Mouse (Mus musculus) erythroid progenitor cell, adult 5-6 weeks (primary cell): ENCODE results near the gene Cxcl2. TPM values are rescaled to one million over a fixed set of nuclear protein-coding genes. Genes with fewer than 3 reads are reported as not detected.

Experiments used
- total RNA-seq, 2 experiments: library from RNA; stranded (forward) in 1 of 2; stranded (reverse) in 1 of 2; fragments of 150-400 nt in 1 of 2; fragments of 186-747, 209-891 nt in 1 of 2; gene quantifications; 2 replicates each; pipeline versions ENCODE4 v1.2.3 to v1.2.4; 2015 to 2017; ENCODE audit warnings: low replicate concordance in 2 of 2

Cxcl2 gene
- total RNA-seq, 2 experiments from 2014 or later, result 1.1 to 2.9 TPM

Other genes with a start within 250 kb of the Cxcl2 start
- gene Cxcl5, start 144.5 kb upstream of the Cxcl2 start, total RNA-seq (2015; ENCODE audit: low replicate concordance), result not detected in 2 replicates
- gene Cxcl5, start 144.5 kb upstream of the Cxcl2 start, total RNA-seq (2017; ENCODE audit: low replicate concordance), result not detected in 2 replicates
- gene Ppbp, start 135.4 kb upstream of the Cxcl2 start, total RNA-seq (2015; ENCODE audit: low replicate concordance), result 2.5 and 4.7 TPM in 2 replicates
- 0.64 and 7.8 TPM in 2 replicates for gene Ppbp, start 135.4 kb upstream of the Cxcl2 start, total RNA-seq (2017; ENCODE audit: low replicate concordance)
- 12.6 and 63.4 TPM in 2 replicates for gene Pf4, start 131.4 kb upstream of the Cxcl2 start, total RNA-seq (2015; ENCODE audit: low replicate concordance)
- 3.0 and 5.3 TPM in 2 replicates for gene Pf4, start 131.4 kb upstream of the Cxcl2 start, total RNA-seq (2017; ENCODE audit: low replicate concordance)
- gene Cxcl3, start 117.8 kb upstream of the Cxcl2 start, total RNA-seq (2015; ENCODE audit: low replicate concordance), result not detected in 2 replicates
- gene Cxcl3, start 117.8 kb upstream of the Cxcl2 start, total RNA-seq (2017; ENCODE audit: low replicate concordance), result not detected in 2 replicates
- gene Cxcl15, start 109.3 kb upstream of the Cxcl2 start, total RNA-seq (2015; ENCODE audit: low replicate concordance), result not detected in 2 replicates
- gene Cxcl15, start 109.3 kb upstream of the Cxcl2 start, total RNA-seq (2017; ENCODE audit: low replicate concordance), result not detected in 2 replicates
- not detected in 2 replicates for gene Cxcl1, start 12.6 kb upstream of the Cxcl2 start, total RNA-seq (2015; ENCODE audit: low replicate concordance)
- not detected in 2 replicates for gene Cxcl1, start 12.6 kb upstream of the Cxcl2 start, total RNA-seq (2017; ENCODE audit: low replicate concordance)
- not detected in 2 replicates for gene Mthfd2l, start 27.2 kb downstream of the Cxcl2 start, total RNA-seq (2015; ENCODE audit: low replicate concordance)
- 3.7 and 6.5 TPM in 2 replicates for gene Mthfd2l, start 27.2 kb downstream of the Cxcl2 start, total RNA-seq (2017; ENCODE audit: low replicate concordance)
- not detected in 2 replicates for gene Epgn, start 123.6 kb downstream of the Cxcl2 start, total RNA-seq (2015; ENCODE audit: low replicate concordance)
- gene Epgn, start 123.6 kb downstream of the Cxcl2 start, total RNA-seq (2017; ENCODE audit: low replicate concordance), result not detected in 2 replicates
- gene Ereg, start 170.8 kb downstream of the Cxcl2 start, total RNA-seq (2015; ENCODE audit: low replicate concordance), result not detected in 2 replicates
- gene Ereg, start 170.8 kb downstream of the Cxcl2 start, total RNA-seq (2017; ENCODE audit: low replicate concordance), result not detected in 2 replicates
- not detected in 2 replicates for gene Areg, start 235.7 kb downstream of the Cxcl2 start, total RNA-seq (2015; ENCODE audit: low replicate concordance)
- gene Areg, start 235.7 kb downstream of the Cxcl2 start, total RNA-seq (2017; ENCODE audit: low replicate concordance), result not detected in 2 replicates